Mouse (Mus musculus): ENCODE results near the gene Wdr83os.
A peak's percentile ranks its signal among the peaks of the same experiment; 100 is the strongest.
"Not testable (repeated sequence)": the region's sequence is repeated elsewhere in the genome, so short reads cannot be mapped to it uniquely, and the experiment has no call there.

Wdr83os gene

DNA sequence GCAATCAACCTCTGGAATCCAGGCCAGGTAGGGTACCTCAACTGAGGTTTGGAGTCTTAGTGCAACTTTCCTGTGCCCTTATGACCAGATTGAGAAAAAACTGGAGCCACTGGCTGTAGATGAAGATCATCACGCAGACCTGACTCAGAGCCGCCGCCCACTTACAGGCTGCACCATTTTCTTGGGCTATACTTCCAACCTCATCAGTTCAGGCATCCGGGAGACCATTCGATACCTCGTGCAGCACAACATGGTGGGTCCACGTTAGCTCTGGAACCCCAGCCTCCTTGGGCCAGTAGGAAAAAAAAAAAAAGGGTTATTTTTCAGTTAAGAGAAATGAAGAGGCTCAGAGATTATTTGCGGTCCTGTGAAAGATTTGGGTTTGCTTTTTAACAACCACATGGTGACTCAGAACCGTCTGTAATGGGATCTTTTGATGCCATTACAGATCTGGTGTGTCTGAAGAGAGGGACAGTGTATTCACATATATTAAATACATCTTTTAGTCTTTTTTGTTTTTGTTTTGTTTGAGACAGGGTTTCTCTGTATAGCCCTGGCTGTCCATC, 8.1 kb upstream of the Wdr83os start:
- DNase-seq (ENCODE audit: low read depth in 2 of 2, low spot score in 2 of 2) = no peak

DNA sequence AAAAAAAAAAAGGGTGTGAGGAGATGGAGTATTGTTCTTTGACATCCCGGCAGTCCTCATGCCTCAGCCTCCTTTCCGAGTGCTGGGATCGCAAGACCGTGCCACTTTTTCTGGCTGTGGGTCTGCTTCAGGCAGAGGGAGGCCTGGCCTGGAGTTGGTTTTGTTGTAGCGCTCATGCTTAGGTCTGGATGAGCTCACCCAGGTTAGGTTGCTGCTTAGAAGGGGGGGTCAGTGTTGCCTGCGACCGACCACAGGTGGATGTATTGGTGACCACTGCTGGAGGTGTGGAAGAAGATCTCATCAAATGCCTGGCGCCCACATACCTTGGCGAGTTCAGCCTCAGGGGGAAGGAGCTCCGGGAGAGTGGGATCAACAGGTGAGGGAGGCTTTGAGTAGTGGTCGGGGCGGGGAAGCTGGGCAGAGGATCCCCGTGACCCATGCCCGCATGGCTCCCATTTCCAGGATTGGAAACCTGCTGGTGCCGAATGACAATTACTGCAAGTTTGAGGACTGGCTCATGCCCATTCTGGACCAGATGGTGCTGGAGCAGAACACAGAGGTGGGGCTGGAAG, 7.4 kb upstream of the Wdr83os start:
- DNase-seq (ENCODE audit: low read depth in 2 of 2, low spot score in 2 of 2) = no peak

DNA sequence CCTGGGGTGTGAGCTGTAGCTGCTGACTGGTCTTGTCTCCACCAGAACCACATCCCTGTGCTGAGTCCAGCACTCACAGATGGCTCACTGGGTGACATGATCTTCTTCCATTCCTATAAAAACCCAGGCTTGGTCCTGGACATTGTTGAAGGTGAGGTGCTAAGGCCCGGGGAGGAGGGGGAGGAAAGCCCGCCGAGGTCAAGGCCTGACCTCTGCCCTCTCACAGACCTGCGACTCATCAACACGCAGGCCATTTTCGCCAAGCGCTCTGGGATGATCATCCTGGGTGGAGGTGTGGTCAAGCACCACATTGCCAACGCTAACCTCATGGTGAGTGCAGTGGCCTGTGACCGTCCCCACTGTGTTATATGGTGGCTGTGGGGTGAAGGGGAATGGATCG, 6.4 kb upstream of the Wdr83os start:
- DNase-seq (ENCODE audit: low read depth in 2 of 2, low spot score in 2 of 2) = no peak

DNA sequence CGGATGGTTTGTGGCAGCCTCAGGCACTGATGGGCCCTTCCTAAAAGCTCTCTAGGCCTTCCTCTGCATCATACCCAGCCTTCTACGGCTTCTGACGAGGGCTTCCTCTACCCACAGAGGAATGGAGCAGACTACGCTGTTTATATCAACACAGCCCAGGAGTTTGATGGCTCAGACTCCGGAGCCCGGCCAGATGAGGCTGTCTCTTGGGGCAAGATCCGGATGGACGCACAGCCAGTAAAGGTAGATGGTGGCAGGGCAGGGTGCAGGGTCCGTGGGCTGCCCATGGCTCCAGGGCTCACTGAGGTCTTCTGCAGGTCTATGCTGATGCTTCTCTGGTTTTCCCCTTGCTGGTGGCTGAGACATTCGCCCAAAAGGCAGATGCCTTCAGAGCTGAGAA, 5.9 kb upstream of the Wdr83os start:
- no peak for DNase-seq (ENCODE audit: low read depth in 2 of 2, low spot score in 2 of 2)

DNA sequence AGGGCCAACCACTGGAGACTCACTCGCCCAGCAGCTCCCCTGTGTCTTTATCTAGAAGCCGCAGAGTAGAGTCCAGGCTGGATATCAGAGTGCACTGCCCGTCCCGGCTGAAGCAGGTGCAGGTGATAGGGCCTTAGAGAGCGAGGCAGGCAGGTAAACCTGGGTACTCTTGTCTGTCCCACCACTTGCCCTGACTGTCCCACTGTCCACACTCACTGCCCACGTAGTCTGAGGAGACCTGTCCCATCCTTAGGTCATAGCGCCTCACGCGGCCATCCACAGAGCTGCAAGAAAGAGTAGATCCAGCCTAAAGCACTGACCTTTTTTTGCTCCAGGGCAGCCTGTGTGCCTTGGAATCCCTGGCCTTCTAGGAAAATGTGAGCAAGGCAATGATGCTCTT, 4.5 kb upstream of the Wdr83os start:
- DNase-seq (ENCODE audit: low read depth in 2 of 2, low spot score in 2 of 2) = no peak

DNA sequence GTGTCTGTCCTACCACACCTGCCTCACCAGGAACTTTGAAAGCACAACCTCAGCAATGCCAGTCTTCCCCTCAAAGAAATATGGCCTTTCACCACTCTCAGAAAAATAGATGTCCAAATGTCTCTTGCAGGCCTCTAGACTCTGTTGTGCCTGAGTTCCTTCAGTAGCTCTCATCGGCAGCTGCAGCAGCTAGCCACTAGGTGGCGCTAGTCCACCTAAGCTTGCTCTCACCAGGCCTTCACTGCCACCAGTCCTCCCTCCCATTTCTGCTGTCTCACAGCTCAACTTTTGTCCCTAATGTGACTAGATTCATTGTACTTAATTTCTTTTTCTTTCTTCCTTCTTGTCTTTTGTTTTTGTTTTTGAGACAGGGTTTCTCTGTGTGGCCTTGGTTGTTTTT, 3.5 kb upstream of the Wdr83os start:
- peak; percentile 66 to 79 for DNase-seq (ENCODE audit: low read depth in 2 of 2, low spot score in 2 of 2)

DNA sequence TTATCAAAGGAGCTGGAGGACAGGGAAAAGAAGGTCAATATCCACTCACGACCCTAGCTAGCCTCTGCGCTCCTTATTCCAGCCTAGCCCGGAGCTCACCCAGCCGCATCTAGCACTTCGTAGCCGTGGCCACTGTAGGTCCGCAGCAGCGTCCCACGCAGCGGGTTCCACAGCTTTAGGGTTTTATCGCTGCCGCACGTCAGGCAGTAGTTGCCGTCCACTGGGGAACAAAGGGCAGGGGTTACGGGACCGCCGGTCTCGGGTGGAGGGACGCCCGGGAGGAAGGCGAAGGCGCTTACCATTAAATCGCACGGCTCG, 367 bp upstream of the Wdr83os start:
- DNase-seq (ENCODE audit: low read depth in 2 of 2, low spot score in 2 of 2) = no peak

DNA sequence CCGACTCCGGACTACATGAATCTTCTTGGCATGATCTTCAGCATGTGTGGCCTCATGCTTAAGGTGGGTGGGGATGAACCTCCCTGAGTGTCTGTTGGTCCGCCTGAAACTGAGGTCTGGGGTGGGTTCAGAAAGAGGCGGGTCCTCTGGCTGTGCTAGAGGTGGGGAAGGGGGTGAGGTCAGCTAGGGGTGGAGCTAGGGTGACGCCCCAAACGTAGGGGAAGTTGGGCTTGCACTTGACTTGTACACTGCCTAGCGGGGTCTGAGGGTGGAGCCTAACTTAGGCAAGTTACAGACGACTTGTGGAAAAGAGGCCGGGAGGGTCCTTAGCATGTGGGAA, 646 bp downstream of the Wdr83os start, which contains the start of gene Wdr83:
TSS of gene Wdr83 (minus strand) at position 91 of the 340 bp plus-strand sequence.
- DNase-seq (ENCODE audit: low read depth in 2 of 2, low spot score in 2 of 2) = peak in 1 of 2 experiments; percentile 38

DNA sequence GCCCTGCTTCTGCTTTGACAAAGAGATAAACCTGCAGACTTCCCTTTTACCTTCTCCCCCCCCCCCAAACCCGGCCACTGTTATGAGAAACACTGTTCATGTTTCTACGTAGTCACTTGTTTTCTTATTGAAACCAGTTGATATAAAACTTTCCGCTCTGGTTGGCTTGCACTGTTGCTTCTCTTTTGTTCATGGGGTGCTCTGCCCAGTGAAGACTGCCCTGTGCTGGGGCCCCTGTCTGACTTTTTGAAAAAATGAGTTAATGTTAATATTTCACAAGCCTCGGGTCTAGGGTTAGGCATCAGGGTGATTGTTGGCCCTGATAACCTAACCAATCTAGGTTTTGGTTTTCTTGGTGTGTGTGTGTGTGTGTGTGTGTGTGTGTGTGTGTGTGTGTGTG, 1.6 kb downstream of the Wdr83os start:
- DNase-seq (ENCODE audit: low read depth in 2 of 2, low spot score in 2 of 2) = not testable (repeated sequence)

DNA sequence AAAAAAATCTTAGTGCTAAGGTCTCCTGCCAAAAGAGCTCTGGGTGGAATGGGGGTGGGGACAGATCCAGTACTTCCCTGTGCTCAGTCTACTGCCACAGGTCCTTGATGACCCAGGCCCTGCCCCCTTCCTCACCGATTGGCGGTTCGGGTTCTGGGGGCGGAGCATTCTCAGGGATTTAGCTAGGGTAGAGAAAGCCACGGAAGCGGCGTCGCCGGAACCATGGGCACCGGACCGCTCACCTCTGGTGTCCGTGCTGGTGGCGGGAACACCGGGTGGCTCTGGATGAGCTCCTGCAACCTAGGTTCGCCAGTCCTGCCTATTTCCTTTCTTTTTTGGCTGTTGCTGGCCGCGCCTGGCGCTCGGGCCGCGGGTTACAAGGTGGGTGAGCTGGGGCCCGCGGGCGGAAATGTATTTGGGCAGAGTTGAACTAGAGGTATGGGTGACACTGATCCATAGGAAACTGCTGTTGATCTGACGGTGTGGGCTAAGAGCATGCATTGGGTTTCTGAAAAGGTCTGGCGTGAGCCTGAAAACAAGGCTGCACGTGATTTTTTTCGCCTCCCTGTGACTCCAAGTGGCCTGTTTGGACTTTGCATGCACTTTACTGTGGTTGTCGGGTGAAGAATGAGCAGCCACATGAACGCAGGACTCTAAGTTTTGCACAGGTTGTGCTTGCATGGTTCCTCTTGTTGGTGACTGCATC, 2.7 kb downstream of the Wdr83os start, which contains the start of gene Man2b1:
TSS of gene Man2b1 (plus strand) at position 163 of the 706 bp plus-strand sequence.
- DNase-seq (ENCODE audit: low read depth in 2 of 2, low spot score in 2 of 2) = peak; percentile 68 to 76

DNA sequence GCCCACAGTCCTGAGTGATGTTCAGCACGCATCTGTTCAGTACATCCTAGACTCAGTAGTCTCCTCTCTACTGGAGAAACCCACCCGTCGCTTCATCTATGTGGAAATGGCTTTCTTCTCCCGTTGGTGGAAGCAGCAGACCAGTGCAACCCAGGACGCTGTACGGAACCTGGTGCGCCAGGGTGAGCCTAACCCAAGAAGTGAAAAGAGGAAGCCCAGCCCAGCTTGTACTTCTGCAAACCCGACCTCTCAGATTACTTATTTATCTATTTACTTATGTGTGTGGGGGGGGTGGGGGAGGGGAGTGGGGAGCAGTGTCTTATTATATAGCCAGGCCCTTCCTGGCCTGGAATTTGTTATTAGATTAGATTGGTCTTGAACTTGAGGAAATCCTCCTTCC, 4.1 kb downstream of the Wdr83os start:
- no peak for DNase-seq (ENCODE audit: low read depth in 2 of 2, low spot score in 2 of 2)

DNA sequence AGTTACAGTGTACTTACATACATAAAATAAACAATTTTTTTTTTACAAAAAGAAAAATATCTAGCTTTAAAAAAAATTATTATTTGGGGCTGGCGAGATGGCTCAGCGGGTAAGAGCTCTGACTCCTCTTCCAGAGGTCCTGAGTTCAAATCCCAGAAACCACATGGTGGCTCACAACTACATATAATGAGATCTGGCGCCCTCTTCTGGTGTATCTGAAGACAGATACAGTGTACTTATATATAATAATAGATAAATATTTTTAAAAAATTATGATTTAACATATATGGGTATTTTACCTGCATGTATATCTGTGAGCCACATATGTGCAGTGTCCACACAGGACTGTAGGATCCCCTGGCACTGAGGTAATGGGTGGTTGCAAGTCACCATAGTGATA, 5.7 kb downstream of the Wdr83os start:
- DNase-seq (ENCODE audit: low read depth in 2 of 2, low spot score in 2 of 2) = no peak

DNA sequence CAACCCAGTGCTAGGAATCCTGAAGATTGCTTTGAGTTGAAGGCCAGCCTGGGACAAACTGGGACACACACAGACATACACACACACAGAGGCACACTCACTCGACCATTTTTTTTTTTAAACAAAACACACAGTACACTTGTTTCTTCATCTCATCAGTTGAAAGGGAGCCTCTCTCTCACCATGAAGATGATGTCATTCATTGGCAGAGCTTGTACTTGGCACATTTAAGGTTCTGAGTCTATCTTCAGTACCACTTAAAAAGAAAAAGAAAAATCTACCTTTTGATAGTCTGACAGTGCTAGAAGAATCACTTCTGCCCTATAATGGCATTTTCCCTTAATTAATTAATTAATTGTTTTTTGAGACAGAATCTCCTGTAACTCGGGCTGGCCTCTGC, 8.2 kb downstream of the Wdr83os start:
- DNase-seq (ENCODE audit: low read depth in 2 of 2, low spot score in 2 of 2) = no peak

DNA sequence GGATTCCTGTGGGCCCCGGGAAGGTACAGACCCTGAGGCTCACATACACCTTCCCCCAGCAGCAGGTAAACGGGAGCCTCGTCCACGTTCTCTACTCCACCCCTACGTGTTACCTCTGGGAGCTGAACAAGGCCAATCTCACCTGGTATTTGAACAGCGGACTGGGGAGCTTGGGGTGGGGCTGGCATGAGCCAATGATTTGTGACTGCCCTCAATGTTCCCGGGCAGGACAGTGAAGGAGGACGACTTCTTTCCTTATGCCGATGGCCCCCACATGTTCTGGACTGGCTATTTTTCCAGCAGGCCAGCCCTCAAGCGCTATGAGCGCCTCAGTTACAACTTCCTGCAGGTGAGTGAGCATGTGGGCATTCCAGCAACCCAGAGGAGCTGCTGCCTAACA, 10.3 kb downstream of the Wdr83os start:
- no peak for DNase-seq (ENCODE audit: low read depth in 2 of 2, low spot score in 2 of 2)

DNA sequence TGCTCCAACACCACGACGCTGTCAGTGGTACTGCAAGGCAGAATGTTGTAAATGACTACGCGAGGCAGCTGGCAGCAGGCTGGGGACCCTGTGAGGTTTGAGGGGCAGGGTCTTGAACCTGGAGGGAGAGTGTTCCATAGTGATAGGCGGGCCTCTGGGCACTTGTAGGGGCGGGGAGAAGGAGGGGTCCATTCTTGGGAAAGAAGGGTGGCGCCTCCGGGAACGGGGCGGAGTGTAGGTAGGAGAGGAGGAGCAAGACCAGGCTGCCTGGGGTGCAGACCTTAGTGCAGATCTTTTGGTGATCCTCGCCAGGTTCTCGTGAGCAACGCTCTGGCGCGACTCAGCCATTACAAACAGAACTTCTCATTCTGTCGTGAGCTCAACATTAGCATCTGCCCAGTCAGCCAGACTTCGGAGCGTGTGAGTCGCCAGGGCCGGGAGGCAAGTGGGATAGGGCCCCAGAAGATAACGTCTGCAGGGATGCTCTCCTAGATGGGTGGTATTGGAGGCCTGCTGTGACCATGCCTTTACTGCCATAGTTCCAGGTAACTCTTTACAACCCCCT, 11.1 kb downstream of the Wdr83os start:
- no peak for DNase-seq (ENCODE audit: low read depth in 2 of 2, low spot score in 2 of 2)

DNA sequence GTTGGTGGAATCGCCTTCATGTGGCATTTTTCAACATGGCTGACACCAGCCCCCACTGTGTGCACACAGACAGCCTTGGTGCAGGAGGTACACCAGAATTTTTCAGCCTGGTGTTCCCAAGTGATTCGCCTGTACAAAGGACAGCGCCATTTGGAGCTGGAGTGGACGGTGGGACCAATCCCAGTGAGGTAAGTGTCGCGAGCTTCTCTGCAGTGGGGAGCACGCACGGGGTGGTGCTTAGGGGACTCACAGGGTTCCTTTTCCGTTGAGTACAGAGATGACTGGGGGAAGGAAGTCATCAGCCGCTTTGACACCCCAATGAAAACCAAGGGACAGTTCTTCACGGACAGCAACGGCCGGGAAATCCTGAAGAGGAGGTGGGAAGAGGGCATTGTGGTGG, 14.5 kb downstream of the Wdr83os start:
- no peak for DNase-seq (ENCODE audit: low read depth in 2 of 2, low spot score in 2 of 2)

DNA sequence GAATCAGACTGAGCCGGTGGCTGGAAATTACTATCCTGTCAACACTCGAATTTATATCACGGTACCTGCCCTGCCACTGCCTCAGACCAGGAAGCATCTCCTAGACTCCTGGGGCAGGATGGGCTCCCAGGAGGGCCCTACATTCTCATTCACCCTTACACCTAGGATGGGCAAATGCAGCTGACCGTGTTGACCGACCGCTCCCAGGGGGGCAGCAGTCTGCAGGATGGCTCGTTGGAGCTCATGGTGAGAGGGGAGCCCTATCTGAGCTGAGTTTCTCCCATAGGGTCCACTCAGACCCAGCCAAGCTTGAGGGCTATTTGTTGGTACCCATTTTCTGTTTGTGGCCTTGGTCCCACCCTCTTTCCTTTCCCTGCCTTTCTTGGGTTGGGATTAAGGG, 15.0 kb downstream of the Wdr83os start:
- DNase-seq (ENCODE audit: low read depth in 2 of 2, low spot score in 2 of 2) = no peak

DNA sequence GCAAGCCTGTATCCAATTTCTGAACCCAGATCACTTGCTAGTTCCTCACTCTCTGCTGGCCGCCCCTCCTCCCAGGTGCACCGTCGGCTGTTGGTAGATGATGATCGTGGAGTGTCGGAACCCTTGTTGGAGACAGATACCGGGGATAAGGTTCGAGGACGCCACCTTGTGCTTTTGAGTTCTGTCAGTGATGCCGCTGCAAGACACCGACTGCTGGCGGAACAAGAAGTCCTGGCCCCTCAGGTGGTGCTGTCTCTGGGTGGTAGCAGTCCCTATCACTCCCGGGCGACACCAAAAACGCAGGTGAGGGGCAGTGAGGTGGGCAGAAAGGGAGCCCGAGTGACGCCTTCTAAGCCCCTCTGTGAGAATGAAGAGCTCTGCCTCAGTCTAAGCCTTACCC, 15.7 kb downstream of the Wdr83os start:
- no peak for DNase-seq (ENCODE audit: low read depth in 2 of 2, low spot score in 2 of 2)

DNA sequence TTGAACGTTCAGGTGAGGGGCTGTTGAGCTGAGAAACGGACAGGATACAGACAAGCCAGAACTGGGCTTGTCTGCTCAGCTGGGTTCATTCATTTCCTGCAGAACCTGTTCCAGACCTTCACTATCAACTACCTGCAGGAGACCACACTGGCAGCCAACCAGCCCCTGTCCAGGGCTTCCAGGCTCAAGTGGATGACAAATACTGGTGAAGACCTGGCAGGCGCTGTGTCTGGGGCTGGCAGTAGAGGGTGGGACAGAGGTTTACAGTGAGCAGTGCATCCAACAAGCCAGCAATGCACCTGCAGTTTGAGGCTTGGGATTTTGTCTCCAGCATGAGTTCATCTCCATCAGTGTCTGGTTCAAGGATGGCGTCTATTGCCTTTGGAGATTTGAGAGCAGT, 16.3 kb downstream of the Wdr83os start:
- no peak for DNase-seq (ENCODE audit: low read depth in 2 of 2, low spot score in 2 of 2)

DNA sequence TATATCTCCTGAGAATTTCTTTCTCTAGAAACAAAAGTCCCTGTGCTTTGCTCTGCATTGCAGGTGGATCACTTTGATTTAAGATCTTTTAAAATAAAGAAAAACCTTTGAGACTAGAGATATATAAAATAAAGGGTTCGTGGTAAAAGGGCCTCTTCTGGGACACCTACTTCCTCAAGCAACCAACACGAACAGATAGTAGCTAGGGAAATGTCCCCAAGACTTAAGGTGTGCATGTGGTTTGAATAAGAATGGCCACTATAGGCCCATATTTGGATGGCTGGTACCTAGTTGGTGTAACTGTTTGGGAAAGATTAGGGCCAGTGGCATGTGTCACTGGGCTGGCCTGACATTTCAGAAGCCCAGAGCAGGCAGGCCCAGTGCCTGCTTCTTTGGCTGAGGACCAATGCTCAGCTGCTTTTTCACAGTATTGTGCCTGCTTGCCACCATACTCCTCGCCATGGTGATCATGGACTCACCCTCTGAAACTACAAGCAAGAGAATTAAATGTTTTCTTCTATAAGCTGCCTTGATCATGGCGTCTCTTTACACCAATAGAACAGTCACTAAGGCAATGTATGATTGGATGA, 19.6 kb downstream of the Wdr83os start:
- DNase-seq (ENCODE audit: low read depth in 2 of 2, low spot score in 2 of 2) = no peak

DNA sequence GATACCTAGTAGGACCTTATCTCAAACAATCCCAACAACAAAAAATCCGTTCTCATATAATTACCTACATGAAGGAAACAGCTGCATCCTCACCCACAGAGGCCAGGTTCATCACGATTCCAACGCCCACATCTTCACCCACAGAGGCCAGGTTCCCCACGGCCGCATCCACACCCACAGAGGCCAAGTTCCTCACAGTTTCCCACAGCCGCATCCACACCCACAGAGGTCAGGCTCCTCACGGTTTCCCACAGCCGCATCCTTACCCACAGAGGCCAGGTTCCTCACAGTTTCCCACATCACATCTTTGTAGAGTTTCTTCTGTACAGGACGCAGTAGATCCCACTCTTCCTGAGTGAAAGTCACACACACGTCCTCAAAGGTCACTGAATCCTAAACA, 32.7 kb downstream of the Wdr83os start:
- DNase-seq (ENCODE audit: low read depth in 2 of 2, low spot score in 2 of 2) = no peak

DNA sequence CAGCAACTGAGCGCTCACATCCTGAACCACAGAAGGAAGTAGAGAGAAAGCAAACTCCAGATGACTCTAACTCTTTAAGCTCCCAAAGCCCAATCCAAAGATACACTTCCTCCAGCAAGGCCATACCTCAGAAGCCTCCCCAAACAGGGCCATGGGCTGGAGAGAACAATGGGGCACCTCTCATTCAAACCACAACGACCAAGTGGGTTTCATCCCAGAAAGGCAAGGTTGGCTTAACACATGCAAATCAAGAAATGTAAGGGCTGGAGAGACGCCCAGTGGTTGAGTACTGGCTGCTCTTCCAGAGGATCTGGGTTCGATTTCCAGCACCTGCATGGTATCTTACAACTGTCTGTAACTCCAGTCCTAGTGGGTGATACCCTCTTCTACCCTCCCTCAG, 35.0 kb downstream of the Wdr83os start:
- no peak for DNase-seq (ENCODE audit: low read depth in 2 of 2, low spot score in 2 of 2)

Data from CD8-positive naive resting alpha-beta T cell, adult 2 months (primary cell).